Mouse (Mus musculus) heart, adult 2 months (tissue): ENCODE measurements around the gene Zfp260.

Source experiments
- CTCF ChIP-seq: fragments of 200-600 bp; IDR thresholded peaks from 2 replicates; pipeline ENCODE4 v1.8.1; 2022; ENCODE audit warnings: antibody characterized with exemption, mild to moderate bottlenecking, moderate library complexity
- EP300 ChIP-seq: fragments of 200-500 bp; IDR thresholded peaks from 2 replicates; pipeline ENCODE4 v1.6.1; 2011; ENCODE audit warnings: low read depth, low read length, control low read depth; ENCODE audit not compliant: insufficient read depth
- POLR2A ChIP-seq: fragments of 200-500 bp; IDR thresholded peaks from 2 replicates; pipeline ENCODE4 v1.6.1; 2011; ENCODE audit warnings: mild to moderate bottlenecking, low read depth, low read length, control low read depth; ENCODE audit not compliant: insufficient read depth

DNA sequence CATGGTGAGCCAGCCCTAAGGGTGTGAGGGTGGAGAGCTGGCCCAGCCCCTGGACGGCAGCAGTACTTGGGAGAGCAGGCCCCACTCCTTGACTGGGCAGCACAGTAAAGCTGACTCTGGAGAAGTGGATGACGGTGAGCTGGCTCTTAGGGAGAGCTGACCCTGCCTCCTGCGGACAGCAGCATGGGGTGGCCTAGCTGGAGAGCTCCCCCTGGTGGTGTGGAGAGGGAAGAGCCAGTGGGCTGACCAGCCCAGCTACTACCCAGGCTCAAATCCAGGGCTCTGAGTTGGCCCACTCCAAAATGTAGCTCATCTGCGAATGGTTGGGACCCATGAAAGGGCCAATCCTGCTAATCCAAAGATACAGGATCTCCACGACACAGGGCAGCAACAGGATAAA is 30.0 kb upstream of the Zfp260 start:
- TF ChIP-seq EP300: no peak
- peak; percentile 47 for TF ChIP-seq CTCF
- TF ChIP-seq POLR2A: no peak
